Mouse (Mus musculus): ENCODE data around the gene Brk1. TPM values are rescaled to one million over a fixed set of nuclear protein-coding genes. Genes with fewer than 3 reads are reported as not detected.

The Brk1 gene
- polyA plus RNA-seq, 1 experiment from 2014 or later: 233 TPM

DNA sequence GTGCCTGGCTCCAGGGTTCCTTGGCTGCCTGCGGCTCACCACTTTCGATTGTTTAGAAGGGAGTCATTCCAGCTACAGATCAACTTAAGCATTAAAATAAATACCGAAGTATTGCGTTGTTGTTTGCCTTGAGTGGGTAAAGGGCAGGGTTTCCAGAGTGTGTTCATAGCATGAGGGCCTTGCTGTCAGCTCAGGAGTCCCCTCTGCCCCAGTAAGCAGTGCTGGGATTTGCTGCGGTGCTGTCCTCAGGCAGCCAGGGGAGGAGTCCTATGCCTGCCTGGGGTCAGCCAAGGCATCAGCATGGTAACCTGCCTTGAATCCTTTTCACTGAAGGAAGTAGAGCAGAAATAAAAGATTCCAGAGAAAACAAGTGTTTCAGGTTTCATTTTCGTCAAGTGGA lies 52.3 kb downstream of the Brk1 start:
- no peak overlapping the region for H3K4me3 ChIP-seq (ENCODE audit: low read depth, low read length)
- H3K27me3 ChIP-seq (ENCODE audit: control insufficient read depth, insufficient read depth, low read length): no peaks in the 10 kb centered on the region
- DNase-seq (ENCODE audit: low spot score) (no peak), ATAC-seq (replicated peaks; ENCODE audit: insufficient number of reproducible peaks, low FRiP score, low TSS enrichment, low read depth) (no peak)
- H3K36me3 ChIP-seq (replicated peaks; ENCODE audit: control insufficient read depth, insufficient read depth, low read depth, low read length): no peaks in the 10 kb centered on the region
- H3K9me3 ChIP-seq (replicated peaks; ENCODE audit: control insufficient read depth, low read length): no peaks in the 10 kb centered on the region
- no peak overlapping the region for H3K27ac ChIP-seq (replicated peaks; ENCODE audit: low read depth, low read length)
- WGBS: 80% methylated on average over 6 of the region's 6 CpGs
- H3K4me1 ChIP-seq (ENCODE audit: control insufficient read depth, insufficient read depth, low read length): no peaks in the 10 kb centered on the region
- no peak overlapping the region for H3K9ac ChIP-seq (replicated peaks; ENCODE audit: low read length)
- H3K4me2 ChIP-seq (ENCODE audit: low read depth, low read length): no peak overlapping the region

GRCm38 (mm10) chr6:113658226-113658625 lies 53.7 kb downstream of the Brk1 start:
- Histone ChIP-seq H3K4me1 (ENCODE audit: control insufficient read depth, insufficient read depth, low read length) (no peaks in the 10 kb centered on the region), H3K36me3 (replicated peaks; ENCODE audit: control insufficient read depth, insufficient read depth, low read depth, low read length) (no peaks in the 10 kb centered on the region), H3K4me2 (ENCODE audit: low read depth, low read length) (no peak overlapping the region), H3K9me3 (replicated peaks; ENCODE audit: control insufficient read depth, low read length) (no peaks in the 10 kb centered on the region), H3K27me3 (ENCODE audit: control insufficient read depth, insufficient read depth, low read length) (no peaks in the 10 kb centered on the region), H3K9ac (replicated peaks; ENCODE audit: low read length) (no peak overlapping the region), H3K27ac (replicated peaks; ENCODE audit: low read depth, low read length) (no peak overlapping the region), H3K4me3 (ENCODE audit: low read depth, low read length) (no peak overlapping the region)
- 65% methylated on average over 3 of the region's 3 CpGs for WGBS
- ATAC-seq (replicated peaks; ENCODE audit: insufficient number of reproducible peaks, low FRiP score, low TSS enrichment, low read depth): no peak
- no peak for DNase-seq (ENCODE audit: low spot score)

DNA sequence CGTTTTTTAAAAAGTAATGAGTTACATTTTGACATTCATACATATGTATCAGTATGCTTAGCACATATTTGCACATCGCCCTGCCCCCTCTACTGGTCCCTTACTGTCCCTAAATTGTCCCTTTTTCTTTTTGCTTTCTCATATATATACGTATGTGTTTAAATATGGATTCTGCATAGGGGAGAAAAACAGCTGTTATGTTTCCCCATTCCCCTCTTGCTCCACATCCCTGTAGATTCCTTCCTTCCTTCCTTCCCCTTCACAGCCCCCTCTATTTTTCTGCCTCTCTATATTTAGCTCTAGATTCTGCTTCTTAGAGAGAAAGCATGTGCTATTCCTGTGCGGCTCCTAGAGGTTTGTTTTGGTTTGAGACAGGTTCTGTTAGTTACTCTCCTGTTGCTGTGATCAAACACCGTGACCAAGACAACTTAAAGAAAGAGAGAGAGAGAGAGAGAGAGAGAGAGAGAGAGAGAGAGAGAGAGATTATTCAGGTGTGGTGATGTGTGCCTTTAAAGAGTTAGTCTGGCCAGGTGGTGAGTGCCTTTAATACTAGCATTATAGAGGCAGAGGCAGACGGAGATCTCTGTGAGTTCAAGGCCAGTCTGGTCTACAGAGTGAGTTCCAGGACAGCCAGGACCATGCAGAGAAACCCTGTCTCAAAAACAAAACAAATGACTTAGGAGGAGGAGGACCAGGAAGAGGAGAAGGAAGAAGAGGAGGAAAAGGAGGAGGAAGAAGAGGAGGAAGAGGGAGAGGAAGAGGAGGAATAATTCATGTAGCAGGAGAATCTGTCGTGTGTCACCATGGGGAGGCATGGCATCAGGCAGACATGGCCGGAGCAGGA lies 55.3 kb downstream of the Brk1 start:
- WGBS: 79% methylated on average over 8 of the region's 8 CpGs

GRCm38 (mm10) chr6:113660492-113661352 lies 56.1 kb downstream of the Brk1 start:
- H3K4me3 ChIP-seq (ENCODE audit: low read depth, low read length): no peak overlapping the region
- no peaks in the 10 kb centered on the region for H3K27me3 ChIP-seq (ENCODE audit: control insufficient read depth, insufficient read depth, low read length)
- H3K4me1 ChIP-seq (ENCODE audit: control insufficient read depth, insufficient read depth, low read length): no peaks in the 10 kb centered on the region
- H3K27ac ChIP-seq (replicated peaks; ENCODE audit: low read depth, low read length): no peak overlapping the region
- no peak for DNase-seq (ENCODE audit: low spot score)
- no peaks in the 10 kb centered on the region for H3K9me3 ChIP-seq (replicated peaks; ENCODE audit: control insufficient read depth, low read length)
- H3K4me2 ChIP-seq (ENCODE audit: low read depth, low read length): no peak overlapping the region
- WGBS: 64% methylated on average over 14 of the region's 14 CpGs
- no peaks in the 10 kb centered on the region for H3K36me3 ChIP-seq (replicated peaks; ENCODE audit: control insufficient read depth, insufficient read depth, low read depth, low read length)
- H3K9ac ChIP-seq (replicated peaks; ENCODE audit: low read length): no peak overlapping the region
- ATAC-seq (replicated peaks; ENCODE audit: insufficient number of reproducible peaks, low FRiP score, low TSS enrichment, low read depth): no peak

More for the DNA sequence above, 55.3 kb downstream of the Brk1 start:
- ATAC-seq (replicated peaks; ENCODE audit: insufficient number of reproducible peaks, low FRiP score, low TSS enrichment, low read depth) (no peak), DNase-seq (ENCODE audit: low spot score) (no peak)
- H3K9ac ChIP-seq (replicated peaks; ENCODE audit: low read length): no peak overlapping the region
- H3K9me3 ChIP-seq (replicated peaks; ENCODE audit: control insufficient read depth, low read length): no peaks in the 10 kb centered on the region
- H3K4me1 ChIP-seq (ENCODE audit: control insufficient read depth, insufficient read depth, low read length): no peaks in the 10 kb centered on the region
- no peak overlapping the region for H3K4me3 ChIP-seq (ENCODE audit: low read depth, low read length)
- H3K4me2 ChIP-seq (ENCODE audit: low read depth, low read length): no peak overlapping the region
- no peaks in the 10 kb centered on the region for H3K36me3 ChIP-seq (replicated peaks; ENCODE audit: control insufficient read depth, insufficient read depth, low read depth, low read length)
- no peaks in the 10 kb centered on the region for H3K27me3 ChIP-seq (ENCODE audit: control insufficient read depth, insufficient read depth, low read length)
- no peak overlapping the region for H3K27ac ChIP-seq (replicated peaks; ENCODE audit: low read depth, low read length)

- DNase-seq (ENCODE audit: low spot score): no peak
- H3K4me1 ChIP-seq (ENCODE audit: control insufficient read depth, insufficient read depth, low read length): no peaks in the 10 kb centered on the region
- ATAC-seq (replicated peaks; ENCODE audit: insufficient number of reproducible peaks, low FRiP score, low TSS enrichment, low read depth): no peak
- no peak overlapping the region for H3K9ac ChIP-seq (replicated peaks; ENCODE audit: low read length)
- no peaks in the 10 kb centered on the region for H3K9me3 ChIP-seq (replicated peaks; ENCODE audit: control insufficient read depth, low read length)
- H3K36me3 ChIP-seq (replicated peaks; ENCODE audit: control insufficient read depth, insufficient read depth, low read depth, low read length): no peaks in the 10 kb centered on the region
- H3K27ac ChIP-seq (replicated peaks; ENCODE audit: low read depth, low read length): no peak overlapping the region
- H3K4me2 ChIP-seq (ENCODE audit: low read depth, low read length): no peak overlapping the region
- 42% methylated on average over 12 of the region's 12 CpGs for WGBS
- no peaks in the 10 kb centered on the region for H3K27me3 ChIP-seq (ENCODE audit: control insufficient read depth, insufficient read depth, low read length)
- no peak overlapping the region for H3K4me3 ChIP-seq (ENCODE audit: low read depth, low read length)
These were observed 57.0 kb downstream of the Brk1 start for GRCm38 (mm10) chr6:113661353-113662241.

DNA sequence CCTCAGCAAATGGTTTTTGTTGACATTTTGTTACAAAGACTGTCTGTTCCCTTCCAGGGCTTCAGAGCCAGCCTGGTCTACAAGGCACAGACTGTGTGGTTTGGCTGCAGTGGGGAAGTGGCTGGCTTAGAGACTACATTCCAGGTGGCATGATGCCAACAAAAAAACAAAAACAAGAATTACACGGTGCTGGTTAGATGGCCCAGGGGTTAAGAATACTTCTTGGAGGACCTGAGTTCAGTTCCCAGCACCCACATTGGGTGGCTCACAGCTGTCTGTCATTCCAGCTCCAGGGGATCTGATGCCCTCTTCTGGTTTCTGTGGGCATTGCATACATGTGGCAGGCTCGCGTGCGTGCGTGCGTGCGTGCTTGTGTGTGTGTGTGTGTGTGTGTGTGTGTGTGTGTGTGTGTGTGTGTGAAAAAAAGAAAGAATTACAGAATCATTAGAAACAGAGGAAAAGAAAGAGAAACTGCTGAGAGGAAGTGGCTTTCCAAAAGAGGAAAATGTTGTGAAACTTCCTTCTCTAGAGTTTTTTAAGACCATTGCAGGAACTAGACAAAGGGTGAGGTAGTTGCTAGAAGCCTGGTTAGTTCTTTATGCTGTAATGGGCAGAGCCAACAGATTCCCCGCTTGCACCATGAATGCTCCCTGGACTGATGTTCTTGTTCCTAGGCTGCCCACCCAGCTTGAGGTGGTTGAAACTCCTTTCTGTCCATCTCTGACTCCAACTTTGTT lies 58.6 kb downstream of the Brk1 start:
- H3K4me3 ChIP-seq (ENCODE audit: low read depth, low read length): no peak overlapping the region
- no peak for ATAC-seq (replicated peaks; ENCODE audit: insufficient number of reproducible peaks, low FRiP score, low TSS enrichment, low read depth)
- H3K9me3 ChIP-seq (replicated peaks; ENCODE audit: control insufficient read depth, low read length): no peaks in the 10 kb centered on the region
- no peaks in the 10 kb centered on the region for H3K4me1 ChIP-seq (ENCODE audit: control insufficient read depth, insufficient read depth, low read length)
- H3K4me2 ChIP-seq (ENCODE audit: low read depth, low read length): no peak overlapping the region
- no peaks in the 10 kb centered on the region for H3K27me3 ChIP-seq (ENCODE audit: control insufficient read depth, insufficient read depth, low read length)
- WGBS: 95% methylated on average over 8 of the region's 8 CpGs
- no peaks in the 10 kb centered on the region for H3K36me3 ChIP-seq (replicated peaks; ENCODE audit: control insufficient read depth, insufficient read depth, low read depth, low read length)
- no peak for DNase-seq (ENCODE audit: low spot score)
- H3K27ac ChIP-seq (replicated peaks; ENCODE audit: low read depth, low read length): no peak overlapping the region
- no peak overlapping the region for H3K9ac ChIP-seq (replicated peaks; ENCODE audit: low read length)

GRCm38 (mm10) chr6:113664305-113664704 lies 59.7 kb downstream of the Brk1 start:
- DNase-seq (ENCODE audit: low spot score) (no peak), ATAC-seq (replicated peaks; ENCODE audit: insufficient number of reproducible peaks, low FRiP score, low TSS enrichment, low read depth) (no peak)
- Histone ChIP-seq H3K36me3 (replicated peaks; ENCODE audit: control insufficient read depth, insufficient read depth, low read depth, low read length) (no peaks in the 10 kb centered on the region), H3K9ac (replicated peaks; ENCODE audit: low read length) (no peak overlapping the region), H3K4me1 (ENCODE audit: control insufficient read depth, insufficient read depth, low read length) (no peaks in the 10 kb centered on the region), H3K4me3 (ENCODE audit: low read depth, low read length) (no peak overlapping the region), H3K27ac (replicated peaks; ENCODE audit: low read depth, low read length) (no peak overlapping the region), H3K4me2 (ENCODE audit: low read depth, low read length) (no peak overlapping the region), H3K27me3 (ENCODE audit: control insufficient read depth, insufficient read depth, low read length) (no peaks in the 10 kb centered on the region), H3K9me3 (replicated peaks; ENCODE audit: control insufficient read depth, low read length) (no peaks in the 10 kb centered on the region)
- WGBS: 87% methylated on average over 7 of the region's 7 CpGs

Measured in embryonic facial prominence, embryonic 11.5 days (tissue).